Mouse (Mus musculus) C2C12 (cell line): ENCODE results near the gene Zbtb18.

Source experiments
- CEBPB ChIP-seq: IDR thresholded peaks from one replicate; pipeline ENCODE4 v1.6.1; 2011; ENCODE audit warnings: low read depth, mild to moderate bottlenecking, control low read depth, moderate library complexity
- CTCF ChIP-seq: IDR thresholded peaks from one replicate; pipeline ENCODE4 v1.5.1; 2011; ENCODE audit not compliant: control insufficient read depth, insufficient read depth, insufficient read length
- FOSL1 ChIP-seq: IDR thresholded peaks from one replicate; pipeline ENCODE4 v1.8.0; 2011; ENCODE audit warnings: mild to moderate bottlenecking, low read length; ENCODE audit not compliant: poor library complexity, insufficient read depth, severe bottlenecking
- MAX ChIP-seq: IDR thresholded peaks from one replicate; pipeline ENCODE4 v1.6.1; 2011; ENCODE audit warnings: mild to moderate bottlenecking, control low read depth
- MYOG ChIP-seq: IDR thresholded peaks from one replicate; pipeline ENCODE4 v1.6.1; 2011; ENCODE audit not compliant: control insufficient read depth, insufficient read length; ENCODE audit errors: extremely low read depth
- USF1 ChIP-seq: IDR thresholded peaks from one replicate; pipeline ENCODE4 v1.6.1; 2011; ENCODE audit warnings: low read depth, mild to moderate bottlenecking, control low read depth, moderate library complexity

DNA sequence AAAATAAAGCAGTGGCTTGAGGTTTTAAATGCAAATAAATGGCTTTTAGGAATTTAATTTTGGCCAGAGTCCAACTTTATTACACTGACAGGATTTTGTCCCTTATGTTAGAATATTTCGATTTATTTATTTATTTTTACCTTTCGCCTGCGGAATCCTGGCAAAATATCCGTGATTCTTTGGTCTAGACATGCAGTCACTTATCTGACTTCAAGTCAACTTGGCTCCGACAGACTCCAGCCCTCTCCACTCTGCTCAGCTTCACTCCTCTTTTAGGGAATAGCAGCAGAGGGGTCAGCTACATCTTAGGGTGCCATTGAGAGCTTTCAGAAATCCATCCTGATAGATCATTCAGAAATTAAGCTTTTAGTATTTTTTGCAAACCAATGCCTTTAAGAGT, 10.8 kb downstream of the Zbtb18 start:
- TF ChIP-seq CTCF (no peak), FOSL1 (no peak), MYOG (no peak), MAX (no peak), CEBPB (no peak), USF1 (no peak)
